Mouse (Mus musculus) gastrocnemius, postnatal 4 days (tissue): ENCODE data around the gene Hsd17b14. TPM values are rescaled to one million over a fixed set of nuclear protein-coding genes. Genes with fewer than 3 reads are reported as not detected.

Experiments used
- DNase-seq, 2 experiments: peaks; one replicate each; pipeline ENCODE4 v3.0.0; 2021 to 2022; ENCODE audit warnings: low spot score in 2 of 2, mixed read lengths in 2 of 2
- total RNA-seq, 2 experiments: library from RNA; stranded (reverse); gene quantifications; 2 replicates each; pipeline ENCODE4 v1.2.3; 2021

The Hsd17b14 gene
- total RNA-seq, 2 experiments from 2014 or later = 0.61 to 0.80 TPM

- peak in 1 of 2 experiments; percentile 16 for DNase-seq
Measured at GRCm38 (mm10) chr7:45597527-45597926, 42.8 kb downstream of the Hsd17b14 start.

- no peak for DNase-seq
Measured at GRCm38 (mm10) chr7:45598960-45599879, 44.5 kb downstream of the Hsd17b14 start.

- DNase-seq = no peak
Measured at GRCm38 (mm10) chr7:45605704-45606289, 51.1 kb downstream of the Hsd17b14 start.

GRCm38 (mm10) chr7:45609511-45609910 lies 54.8 kb downstream of the Hsd17b14 start:
- no peak for DNase-seq

- DNase-seq = no peak
Measured at GRCm38 (mm10) chr7:45616277-45616676, 61.6 kb downstream of the Hsd17b14 start.

GRCm38 (mm10) chr7:45617042-45617695 lies 62.5 kb downstream of the Hsd17b14 start, which contains the start of gene Fut1:
TSS of gene Fut1 (plus strand) at chr7:45617289.
- DNase-seq = no peak

Other genes starting within 250 kb of the Hsd17b14 start
- 10 to 100 TPM; 42.7 to 53.4 TPM for gene Trpm4, start 221.1 kb upstream of the Hsd17b14 start, total RNA-seq
- gene Hrc, start 219.6 kb upstream of the Hsd17b14 start, total RNA-seq = 100 to 1,000 TPM; 523 to 551 TPM
- 1 to 10 TPM; 1.9 to 2.4 TPM for gene Ppfia3, start 187.9 kb upstream of the Hsd17b14 start, total RNA-seq
- gene Lin7b, start 184.3 kb upstream of the Hsd17b14 start, total RNA-seq = 1 to 10 TPM in 1 of 2 experiments, under 1 TPM in 1; 0.86 to 1.1 TPM
- gene Snrnp70, start 159.2 kb upstream of the Hsd17b14 start, total RNA-seq = 100 to 1,000 TPM; 215 to 251 TPM
- gene Kcna7, start 149.2 kb upstream of the Hsd17b14 start, total RNA-seq = 10 to 100 TPM; 11.4 to 12.8 TPM
- gene Ntf5, start 141.2 kb upstream of the Hsd17b14 start, total RNA-seq = under 1 TPM; 0.61 to 0.98 TPM
- not detected for gene Lhb, start 134.1 kb upstream of the Hsd17b14 start, total RNA-seq
- gene Gys1, start 120.0 kb upstream of the Hsd17b14 start, total RNA-seq = 100 to 1,000 TPM; 114 to 133 TPM
- gene Ruvbl2, start 116.8 kb upstream of the Hsd17b14 start, total RNA-seq = 10 to 100 TPM; 41.4 to 41.8 TPM
- 100 to 1,000 TPM; 339 to 373 TPM for gene Ftl1, start 95.0 kb upstream of the Hsd17b14 start, total RNA-seq
- gene Bax, start 88.0 kb upstream of the Hsd17b14 start, total RNA-seq = 10 to 100 TPM; 39.3 to 43.8 TPM
- under 1 TPM; 0.17 to 0.36 TPM for gene Tulp2, start 73.0 kb upstream of the Hsd17b14 start, total RNA-seq
- gene Gm45808, start 68.1 kb upstream of the Hsd17b14 start, total RNA-seq = 1 to 10 TPM; 3.8 to 5.4 TPM
- 1 to 10 TPM; 8.3 TPM for gene Dhdh, start 66.1 kb upstream of the Hsd17b14 start, total RNA-seq
- gene Nucb1, start 44.5 kb upstream of the Hsd17b14 start, total RNA-seq = 100 to 1,000 TPM; 182 to 199 TPM
- 10 to 100 TPM; 22.7 to 23.5 TPM for gene Ppp1r15a, start 28.6 kb upstream of the Hsd17b14 start, total RNA-seq
- gene Plekha4, start 28.6 kb upstream of the Hsd17b14 start, total RNA-seq = 10 to 100 TPM; 17.1 to 20.3 TPM
- gene Bcat2, start 15.3 kb downstream of the Hsd17b14 start, total RNA-seq = 10 to 100 TPM; 32.2 to 36.3 TPM
- gene Fgf21, start 60.6 kb downstream of the Hsd17b14 start, total RNA-seq = not detected
- not detected for gene Fut1, start 62.4 kb downstream of the Hsd17b14 start, total RNA-seq
- under 1 TPM; 0.34 to 0.36 TPM for gene Izumo1, start 66.9 kb downstream of the Hsd17b14 start, total RNA-seq
- gene Rasip1, start 72.6 kb downstream of the Hsd17b14 start, total RNA-seq = 10 to 100 TPM; 23.0 to 25.6 TPM
- gene Mamstr, start 85.1 kb downstream of the Hsd17b14 start, total RNA-seq = 100 to 1,000 TPM; 170 to 187 TPM
- not detected for gene Fut2, start 111.5 kb downstream of the Hsd17b14 start, total RNA-seq
- 1 to 10 TPM in 1 of 2 experiments, under 1 TPM in 1; 0.88 to 1.3 TPM for gene Ntn5, start 129.1 kb downstream of the Hsd17b14 start, total RNA-seq
- gene Sec1, start 139.5 kb downstream of the Hsd17b14 start, total RNA-seq = under 1 TPM; 0.23 to 0.39 TPM
- 1 to 10 TPM; 4.6 to 4.9 TPM for gene Car11, start 144.9 kb downstream of the Hsd17b14 start, total RNA-seq
- 10 to 100 TPM; 22.1 to 26.9 TPM for gene Dbp, start 150.2 kb downstream of the Hsd17b14 start, total RNA-seq
- 1,000 to 10,000 TPM in 1 of 2 experiments, 100 to 1,000 TPM in 1; 1,000 to 1,132 TPM for gene Rpl18, start 160.6 kb downstream of the Hsd17b14 start, total RNA-seq
- 10 to 100 TPM; 17.4 to 17.9 TPM for gene Sphk2, start 163.1 kb downstream of the Hsd17b14 start, total RNA-seq
- gene Fam83e, start 166.3 kb downstream of the Hsd17b14 start, total RNA-seq = under 1 TPM; 0.34 to 0.52 TPM
- gene Spaca4, start 170.9 kb downstream of the Hsd17b14 start, total RNA-seq = not detected
- gene Lmtk3, start 228.8 kb downstream of the Hsd17b14 start, total RNA-seq = under 1 TPM; 0.54 to 0.65 TPM
- under 1 TPM in 1 of 2 experiments, not detected in 1; 0.60 TPM for gene Sult2b1, start 229.8 kb downstream of the Hsd17b14 start, total RNA-seq